Mouse (Mus musculus): ENCODE data around the gene Rprd2. TPM values are rescaled to one million over a fixed set of nuclear protein-coding genes. Genes with fewer than 3 reads are reported as not detected.

Rprd2 gene
- polyA plus RNA-seq, 1 experiment from 2014 or later, result 23.9 TPM

GRCm38 (mm10) chr3:95855502-95856089, 36.9 kb upstream of the Rprd2 start, which contains the start of gene Prpf3:
Prpf3 (minus strand) TSS chr3:95855885.
- no peaks in the 10 kb centered on the region for H3K9me3 ChIP-seq (replicated peaks)
- H3K9ac ChIP-seq, result peak within 1 kb of the TSS; percentile 79
- H3K4me2 ChIP-seq, result peak within 1 kb of the TSS; percentile 64
- H3K36me3 ChIP-seq, result peaks cover 33% of the 10 kb centered on the region
- H3K27ac ChIP-seq, result peak within 1 kb of the TSS; percentile 88
- peak; percentile 99 for ATAC-seq (replicated peaks; ENCODE audit: low FRiP score)
- H3K4me1 ChIP-seq, result peaks cover 14% of the 10 kb centered on the region
- H3K27me3 ChIP-seq, result no peaks in the 10 kb centered on the region
- H3K4me3 ChIP-seq (replicated peaks), result peak within 1 kb of the TSS; percentile 86
- under 1% methylated on average over 56 of the region's 56 CpGs for WGBS

GRCm38 (mm10) chr3:95851317-95851716, 32.7 kb upstream of the Rprd2 start:
- no peak for ATAC-seq (replicated peaks; ENCODE audit: low FRiP score)
- Histone ChIP-seq H3K4me3 (replicated peaks) (no peak overlapping the region), H3K4me2 (no peak overlapping the region), H3K27me3 (no peaks in the 10 kb centered on the region), H3K36me3 (peaks cover 75% of the 10 kb centered on the region), H3K27ac (no peak overlapping the region), H3K9me3 (replicated peaks) (no peaks in the 10 kb centered on the region), H3K4me1 (peaks cover 11% of the 10 kb centered on the region), H3K9ac (no peak overlapping the region)
- WGBS, result 91% methylated on average over 8 of the region's 8 CpGs

- no peaks in the 10 kb centered on the region for H3K9me3 ChIP-seq (replicated peaks)
- no peak overlapping the region for H3K9ac ChIP-seq
- peaks cover 8% of the 10 kb centered on the region for H3K4me1 ChIP-seq
- H3K4me2 ChIP-seq, result no peak overlapping the region
- peaks cover 82% of the 10 kb centered on the region for H3K36me3 ChIP-seq
- H3K27ac ChIP-seq, result no peak overlapping the region
- ATAC-seq (replicated peaks; ENCODE audit: low FRiP score), result no peak
- no peaks in the 10 kb centered on the region for H3K27me3 ChIP-seq
- WGBS, result 78% methylated on average over 4 of the region's 4 CpGs
- no peak overlapping the region for H3K4me3 ChIP-seq (replicated peaks)
These were observed 31.9 kb upstream of the Rprd2 start for GRCm38 (mm10) chr3:95850611-95851010.

DNA sequence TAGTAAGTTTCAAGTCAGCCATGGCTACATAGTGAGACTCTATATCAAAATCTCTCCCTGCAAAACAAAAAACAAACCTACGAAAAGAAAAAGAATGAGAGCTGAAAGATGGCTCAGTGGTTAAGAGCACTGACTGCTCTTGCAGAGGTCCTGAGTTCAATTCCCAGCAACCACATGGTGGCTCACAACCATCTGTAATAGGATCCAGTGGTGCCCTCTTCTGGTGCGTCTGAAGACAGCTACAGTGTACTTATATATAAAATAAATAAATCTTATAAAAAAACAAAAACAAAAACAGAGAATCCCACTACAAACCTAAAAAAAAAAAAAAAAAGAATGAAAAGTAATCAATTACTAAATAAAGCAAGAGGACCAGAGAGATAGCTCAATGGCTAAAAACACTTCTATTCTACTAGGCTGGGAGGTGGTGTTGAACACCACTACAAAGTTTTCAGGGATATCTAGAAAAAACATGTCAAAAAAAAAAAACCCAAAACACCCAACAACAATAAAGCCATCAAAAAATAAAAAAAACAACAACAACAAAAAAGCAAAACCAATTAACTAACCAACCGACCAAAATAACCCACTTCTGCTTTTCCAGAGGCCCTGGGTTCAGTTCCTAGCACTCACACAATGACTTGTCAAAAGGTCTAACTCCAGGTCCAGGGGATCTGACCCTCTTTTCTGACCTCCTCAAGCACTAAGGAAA, 24.0 kb upstream of the Rprd2 start:
- Histone ChIP-seq H3K36me3 (peaks cover 93% of the 10 kb centered on the region), H3K27ac (no peak overlapping the region), H3K9me3 (replicated peaks) (no peaks in the 10 kb centered on the region), H3K4me2 (no peak overlapping the region), H3K9ac (no peak overlapping the region), H3K27me3 (no peaks in the 10 kb centered on the region), H3K4me1 (no peaks in the 10 kb centered on the region), H3K4me3 (replicated peaks) (no peak overlapping the region)
- WGBS, result 83% methylated on average over 3 of the region's 3 CpGs
- no peak for ATAC-seq (replicated peaks; ENCODE audit: low FRiP score)

DNA sequence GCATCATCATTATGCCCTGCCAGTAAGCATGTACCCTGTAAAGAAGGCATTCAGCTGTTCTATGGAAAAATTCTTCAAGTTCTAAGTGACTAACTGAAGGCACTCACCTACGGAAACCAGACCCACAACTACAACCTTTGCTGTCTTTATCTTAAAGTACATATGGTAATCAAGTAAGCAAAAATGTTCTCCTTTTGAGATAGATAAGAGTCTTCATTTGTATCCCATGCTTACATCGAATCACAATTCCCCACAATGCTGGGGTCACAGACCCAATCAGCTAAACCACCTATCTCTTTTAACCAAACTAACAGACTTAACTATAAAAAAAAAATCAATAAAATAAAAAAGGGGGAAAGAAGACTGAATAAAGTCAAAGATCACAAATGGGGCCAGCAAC, 20.6 kb upstream of the Rprd2 start:
- peaks cover 90% of the 10 kb centered on the region for H3K36me3 ChIP-seq
- no peak overlapping the region for H3K4me3 ChIP-seq (replicated peaks)
- 87% methylated on average over 2 of the region's 2 CpGs for WGBS
- no peak overlapping the region for H3K9ac ChIP-seq
- no peaks in the 10 kb centered on the region for H3K9me3 ChIP-seq (replicated peaks)
- no peak for ATAC-seq (replicated peaks; ENCODE audit: low FRiP score)
- H3K4me1 ChIP-seq, result no peaks in the 10 kb centered on the region
- no peak overlapping the region for H3K4me2 ChIP-seq
- H3K27ac ChIP-seq, result no peak overlapping the region
- H3K27me3 ChIP-seq, result no peaks in the 10 kb centered on the region

DNA sequence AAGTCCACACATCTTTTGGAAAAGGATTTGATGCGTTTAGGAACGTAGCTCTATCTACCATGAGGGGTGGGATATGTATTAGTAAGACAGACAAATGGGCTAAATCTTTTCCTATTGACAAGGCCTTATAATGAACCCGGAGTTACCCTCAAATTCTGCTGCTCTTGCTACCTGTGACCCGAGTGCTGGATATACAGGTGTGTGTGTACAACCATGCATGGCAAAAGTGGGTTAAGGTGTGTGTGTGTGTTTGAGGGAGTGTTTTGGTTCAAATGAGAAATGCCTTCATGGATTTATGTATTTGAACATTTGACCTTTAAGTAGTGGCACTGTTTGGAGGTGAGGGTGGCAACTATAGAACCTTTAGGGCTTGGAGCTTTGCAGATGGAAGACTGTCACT, 10.4 kb upstream of the Rprd2 start:
- WGBS, result 96% methylated on average over 4 of the region's 4 CpGs
- H3K9ac ChIP-seq, result no peak overlapping the region
- no peaks in the 10 kb centered on the region for H3K9me3 ChIP-seq (replicated peaks)
- H3K27me3 ChIP-seq, result no peaks in the 10 kb centered on the region
- no peak overlapping the region for H3K4me2 ChIP-seq
- H3K36me3 ChIP-seq, result peaks cover 71% of the 10 kb centered on the region
- H3K4me3 ChIP-seq (replicated peaks), result no peak overlapping the region
- H3K4me1 ChIP-seq, result no peaks in the 10 kb centered on the region
- ATAC-seq (replicated peaks; ENCODE audit: low FRiP score), result no peak
- H3K27ac ChIP-seq, result no peak overlapping the region

DNA sequence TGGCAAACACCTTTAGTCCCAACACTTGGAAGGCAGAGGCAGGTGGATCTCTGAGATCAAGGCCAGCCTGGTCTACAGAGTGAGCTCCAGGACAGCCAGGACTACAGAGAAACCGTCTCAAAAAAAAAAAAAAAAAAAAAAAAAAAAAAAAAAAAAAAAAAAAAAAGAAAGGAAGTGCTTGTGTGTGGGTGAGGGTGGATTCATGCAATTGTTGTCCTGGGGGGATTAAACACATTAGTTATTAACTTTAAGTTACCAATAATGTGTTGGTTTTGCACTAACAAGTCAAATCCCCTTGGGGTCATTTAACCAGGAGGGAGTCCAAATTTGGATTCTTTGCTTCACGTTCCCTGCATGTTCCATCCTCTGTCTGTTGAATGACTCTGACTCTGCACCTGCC, 7.6 kb upstream of the Rprd2 start:
- H3K27ac ChIP-seq, result no peak overlapping the region
- WGBS, result 65% methylated on average over 2 of the region's 2 CpGs
- H3K9me3 ChIP-seq (replicated peaks), result no peaks in the 10 kb centered on the region
- ATAC-seq (replicated peaks; ENCODE audit: low FRiP score), result no peak
- no peak overlapping the region for H3K4me3 ChIP-seq (replicated peaks)
- H3K36me3 ChIP-seq, result peaks cover 43% of the 10 kb centered on the region
- no peak overlapping the region for H3K9ac ChIP-seq
- no peaks in the 10 kb centered on the region for H3K4me1 ChIP-seq
- H3K4me2 ChIP-seq, result no peak overlapping the region
- H3K27me3 ChIP-seq, result no peaks in the 10 kb centered on the region

- no peaks in the 10 kb centered on the region for H3K9me3 ChIP-seq (replicated peaks)
- H3K4me1 ChIP-seq, result peaks cover 20% of the 10 kb centered on the region
- H3K27ac ChIP-seq, result peak overlapping the region; percentile 100
- 0 out of 2 replicates have a peak, but pooled peaks cover 3% of the 10 kb centered on the region for H3K36me3 ChIP-seq
- peak overlapping the region; percentile 81 for H3K4me3 ChIP-seq (replicated peaks)
- peak overlapping the region; percentile 61 for H3K4me2 ChIP-seq
- H3K9ac ChIP-seq, result peak overlapping the region; percentile 62
- no peak for ATAC-seq (replicated peaks; ENCODE audit: low FRiP score)
- H3K27me3 ChIP-seq, result no peaks in the 10 kb centered on the region
- WGBS, result 39% methylated on average over 10 of the region's 10 CpGs
These were observed 1.7 kb upstream of the Rprd2 start for GRCm38 (mm10) chr3:95820046-95821010.

- H3K36me3 ChIP-seq, result no peaks in the 10 kb centered on the region
- peak overlapping the region; percentile 61 for H3K4me2 ChIP-seq
- peak; percentile 96 for ATAC-seq (replicated peaks; ENCODE audit: low FRiP score)
- H3K27ac ChIP-seq, result peak overlapping the region; percentile 100
- no peaks in the 10 kb centered on the region for H3K27me3 ChIP-seq
- peaks cover 20% of the 10 kb centered on the region for H3K4me1 ChIP-seq
- WGBS, result under 1% methylated on average over 49 of the region's 49 CpGs
- H3K9me3 ChIP-seq (replicated peaks), result no peaks in the 10 kb centered on the region
- H3K4me3 ChIP-seq (replicated peaks), result peak overlapping the region; percentile 81
- peak overlapping the region; percentile 62 for H3K9ac ChIP-seq
These were observed 805 bp upstream of the Rprd2 start for GRCm38 (mm10) chr3:95819351-95819985.

DNA sequence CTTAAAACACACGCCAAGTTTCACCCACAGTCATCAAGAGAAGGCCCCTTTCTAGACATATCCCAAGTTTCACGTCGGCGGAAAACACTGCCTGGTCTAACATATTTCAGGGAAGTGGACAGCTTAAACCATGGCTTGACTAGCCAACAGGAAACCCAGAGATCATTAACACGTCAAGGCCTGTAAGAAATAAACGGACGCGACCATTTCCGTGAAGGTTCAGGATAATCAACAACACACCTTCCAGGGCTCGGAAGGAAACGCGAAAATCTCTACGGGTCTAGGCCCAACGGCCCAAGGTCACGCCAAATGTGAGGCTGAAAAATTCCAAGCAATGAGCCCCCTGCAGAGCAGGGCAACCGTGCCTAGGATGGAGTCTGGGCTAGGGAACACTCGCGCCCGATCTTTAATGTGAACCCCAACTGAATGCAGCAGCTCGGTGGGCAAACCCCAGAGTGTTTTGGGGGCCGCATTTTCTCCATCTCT, 594 bp downstream of the Rprd2 start:
- under 1% methylated on average over 21 of the region's 21 CpGs for WGBS
- peak; percentile 20; the same call in 1 of the 2 replicates for ATAC-seq (replicated peaks; ENCODE audit: low FRiP score)

GRCm38 (mm10) chr3:95816681-95817080, 2.0 kb downstream of the Rprd2 start:
- 88% methylated on average over 3 of the region's 3 CpGs for WGBS
- no peak for ATAC-seq (replicated peaks; ENCODE audit: low FRiP score)
- H3K4me3 ChIP-seq (replicated peaks), result peak overlapping the region; percentile 2; the same call in 1 of the 2 replicates

More for the DNA sequence above, 594 bp downstream of the Rprd2 start:
- H3K9ac ChIP-seq, result peak overlapping the region; percentile 95
- peak overlapping the region; percentile 100 for H3K27ac ChIP-seq
- no peaks in the 10 kb centered on the region for H3K27me3 ChIP-seq
- peak overlapping the region; percentile 81 for H3K4me3 ChIP-seq (replicated peaks)
- no peaks in the 10 kb centered on the region for H3K36me3 ChIP-seq
- H3K9me3 ChIP-seq (replicated peaks), result no peaks in the 10 kb centered on the region
- peaks cover 20% of the 10 kb centered on the region for H3K4me1 ChIP-seq
- H3K4me2 ChIP-seq, result peak overlapping the region; percentile 61

More at GRCm38 (mm10) chr3:95816681-95817080, 2.0 kb downstream of the Rprd2 start:
- no peak overlapping the region for H3K27ac ChIP-seq
- H3K9ac ChIP-seq, result no peak overlapping the region
- no peaks in the 10 kb centered on the region for H3K9me3 ChIP-seq (replicated peaks)
- H3K4me2 ChIP-seq, result peak overlapping the region; percentile 61
- H3K27me3 ChIP-seq, result no peaks in the 10 kb centered on the region
- no peaks in the 10 kb centered on the region; the same call in 1 of the 2 replicates for H3K36me3 ChIP-seq
- peaks cover 20% of the 10 kb centered on the region for H3K4me1 ChIP-seq

Measured in kidney, embryonic 15.5 days (tissue).